Mouse (Mus musculus) testis, postnatal 14 days (tissue): ENCODE data around the gene Slc38a3.
A peak's percentile ranks its signal among the peaks of the same experiment; 100 is the strongest.

Experiments
- DNase-seq: peaks from one replicate; pipeline ENCODE4 v3.0.0; 2021; ENCODE audit warnings: low spot score

Slc38a3 gene

GRCm38 (mm10) chr9:107669480-107669945 lies at the start of gene Slc38a3:
Gene Slc38a3, minus strand, starts transcription at chr9:107669530.
- DNase-seq, result no peak

GRCm38 (mm10) chr9:107716951-107717350 lies 47.6 kb upstream of the Slc38a3 start:
- no peak for DNase-seq

GRCm38 (mm10) chr9:107715632-107716031 lies 46.3 kb upstream of the Slc38a3 start:
- DNase-seq, result no peak

- peak; percentile 61 for DNase-seq
These were observed 45.1 kb upstream of the Slc38a3 start for GRCm38 (mm10) chr9:107714221-107714952.

GRCm38 (mm10) chr9:107709697-107710483 lies 40.6 kb upstream of the Slc38a3 start, which contains the start of gene Sema3f:
Gene Sema3f, minus strand, starts transcription at chr9:107710475.
- peak; percentile 83 for DNase-seq

- no peak for DNase-seq
These were observed 39.9 kb upstream of the Slc38a3 start for GRCm38 (mm10) chr9:107709096-107709696.

GRCm38 (mm10) chr9:107708439-107709095 lies 39.2 kb upstream of the Slc38a3 start:
- no peak for DNase-seq

- DNase-seq, result no peak
These were observed 38.5 kb upstream of the Slc38a3 start for GRCm38 (mm10) chr9:107707701-107708438.

GRCm38 (mm10) chr9:107706781-107707211 lies 37.5 kb upstream of the Slc38a3 start:
- DNase-seq, result no peak

- DNase-seq, result no peak
These were observed 34.2 kb upstream of the Slc38a3 start for GRCm38 (mm10) chr9:107703337-107704122.

GRCm38 (mm10) chr9:107702606-107703185 lies 33.4 kb upstream of the Slc38a3 start:
- no peak for DNase-seq

GRCm38 (mm10) chr9:107701594-107701993 lies 32.3 kb upstream of the Slc38a3 start:
- DNase-seq, result no peak

- DNase-seq, result no peak
These were observed 30.8 kb upstream of the Slc38a3 start for GRCm38 (mm10) chr9:107700114-107700571.

GRCm38 (mm10) chr9:107699376-107699980 lies 30.1 kb upstream of the Slc38a3 start:
- DNase-seq, result no peak

- DNase-seq, result no peak
These were observed 29.4 kb upstream of the Slc38a3 start for GRCm38 (mm10) chr9:107698611-107699190.

- no peak for DNase-seq
These were observed 28.6 kb upstream of the Slc38a3 start for GRCm38 (mm10) chr9:107697811-107698521.

- DNase-seq, result no peak
These were observed 27.7 kb upstream of the Slc38a3 start for GRCm38 (mm10) chr9:107696845-107697610.

- DNase-seq, result no peak
These were observed 26.8 kb upstream of the Slc38a3 start for GRCm38 (mm10) chr9:107696106-107696479.
